Mouse (Mus musculus) cerebellum, adult 2 months (tissue): ENCODE results near the gene Slc16a6.

Experiments used
- CTCF ChIP-seq: fragments of 200-500 bp; IDR thresholded peaks from 2 replicates; pipeline ENCODE4 v1.5.1; 2011; ENCODE audit warnings: low read depth, mild to moderate bottlenecking, control low read depth, low read length, moderate library complexity, borderline replicate concordance; ENCODE audit not compliant: insufficient read depth
- POLR2A ChIP-seq: fragments of 200-500 bp; IDR thresholded peaks from 2 replicates; pipeline ENCODE4 v1.6.1; 2011; ENCODE audit warnings: low read length, control low read depth, borderline replicate concordance; ENCODE audit not compliant: insufficient read depth

DNA sequence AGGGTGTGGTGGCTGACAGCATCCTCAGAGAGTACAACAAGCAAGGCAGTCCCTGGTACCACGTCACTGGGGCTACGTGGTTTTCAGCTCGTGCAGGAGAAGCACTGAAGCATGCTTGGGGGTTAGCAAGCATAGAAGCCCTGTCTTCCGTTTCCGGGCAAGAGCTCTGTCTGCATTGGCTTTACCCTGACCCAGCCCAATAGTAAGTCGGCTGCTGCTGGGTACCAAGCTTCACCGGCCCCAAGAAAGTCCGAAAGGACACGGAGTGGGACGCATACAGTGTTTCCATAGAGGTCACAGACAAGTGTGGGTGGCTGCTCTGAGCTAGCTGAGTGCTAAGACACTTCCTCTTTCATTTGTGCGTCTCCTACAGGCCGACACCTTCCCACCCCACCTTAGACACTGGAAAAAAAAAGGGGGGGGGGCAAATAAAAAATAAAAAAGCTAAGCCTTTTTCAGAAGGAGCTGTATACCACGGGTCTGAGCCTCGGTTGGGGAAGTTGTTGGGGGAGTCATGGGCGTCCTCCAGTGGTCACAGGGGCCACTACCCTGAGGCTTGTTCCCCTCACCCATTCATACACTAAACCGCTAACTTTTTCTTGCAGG lies 53.3 kb downstream of the Slc16a6 start:
- TF ChIP-seq POLR2A (no peak), CTCF (no peak)
